Mouse (Mus musculus) CD4-positive naive resting alpha-beta T cell, adult 57 days (primary cell): ENCODE measurements around the gene Mup22. TPM values are rescaled to one million over a fixed set of nuclear protein-coding genes. Genes with fewer than 3 reads are reported as not detected.

ENCODE experiments used
- total RNA-seq: library from RNA; stranded (reverse); gene quantifications from one replicate; pipeline ENCODE4 v1.2.4, GENCODE M21; 2023

The Mup22 gene
- total RNA-seq: not detected

GRCm38 (mm10) chr4:60821363-60821762 is at the start of gene Mup22:
Gene Mup22, minus strand, starts transcription at chr4:60821463.

Other genes starting within 250 kb of the Mup22 start
- gene Mup10, start 239.3 kb downstream of the Mup22 start, total RNA-seq: not detected
- not detected for gene Mup11, start 159.1 kb downstream of the Mup22 start, total RNA-seq
- not detected for gene Mup12, start 80.1 kb downstream of the Mup22 start, total RNA-seq